10 mouse cellular contexts compared by ENCODE assay signal in the genomic region with DNA sequence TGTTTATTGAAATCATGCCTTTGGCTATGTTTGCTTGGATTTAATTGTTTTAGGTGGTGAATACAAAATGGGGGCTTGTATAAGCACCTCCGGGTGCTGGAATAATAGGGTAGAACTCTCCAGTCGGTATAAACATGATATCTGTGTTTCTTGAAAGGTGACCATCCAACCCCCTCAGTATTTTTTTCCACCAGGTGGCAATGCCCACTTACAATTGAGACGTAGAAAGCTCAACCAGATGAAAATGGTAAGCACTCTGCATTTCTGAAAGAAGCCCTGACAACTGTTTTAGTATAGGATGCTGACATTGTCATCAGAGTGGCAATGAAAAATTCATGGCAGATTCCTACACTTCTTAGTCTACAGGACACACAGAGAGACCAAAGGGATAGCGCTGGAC.
DNase-seq lines count a peak whose midpoint lies in the region; ATAC-seq and TF ChIP-seq lines count a peak whose summit lies in the region.
"Had no signal": no experiment of that assay in that cellular context is flagged by ENCODE, and none has a peak within 500 bp of the region (broad histone marks: within the 10 kb centered on the region; RNA-seq: fewer than 3 reads in every experiment).

No protein-coding gene starts in this region.

- no peaks in the 10 kb centered on the region for H3K4me1 ChIP-seq in stomach, postnatal 0 days (replicated peaks; ENCODE audit: control insufficient read depth, insufficient read depth)
- H3K4me1 ChIP-seq: embryonic facial prominence, embryonic 12.5 days; hindbrain, embryonic 10.5 days had no signal

- H3K27me3 ChIP-seq in stomach, postnatal 0 days (ENCODE audit: control insufficient read depth, insufficient read depth, low read length) = no peaks in the 10 kb centered on the region
- H3K27me3 ChIP-seq: embryonic facial prominence, embryonic 12.5 days had no signal

- peak; percentile 65 for TF ChIP-seq CTCF in stomach, postnatal 0 days (IDR thresholded peaks at IDR 0.05; ENCODE audit: low read depth)

- peak; percentile 33 for DNase-seq in embryo, embryonic 11 days
- no peak for DNase-seq in embryo, embryonic 9.5 days (ENCODE audit: extremely low spot score)
- peak; percentile 17 to 26 for DNase-seq in layer of hippocampus, postnatal 10 days (ENCODE audit: low spot score in 2 of 2)
- DNase-seq in layer of hippocampus, adult 8-10 months (ENCODE audit: low spot score in 2 of 2) = no peak
- peak; percentile 23 to 24 for DNase-seq in right cerebral cortex, postnatal 10 days (ENCODE audit: low spot score in 2 of 2)
- no peak for DNase-seq in right cerebral cortex, postnatal 14 days
- peak; percentile 24 for DNase-seq in stomach, postnatal 0 days (ENCODE audit: low spot score)
- no peak for DNase-seq in testis, postnatal 14 days (ENCODE audit: low spot score)

- no peaks in the 10 kb centered on the region for H3K9me3 ChIP-seq in stomach, postnatal 0 days (ENCODE audit: control insufficient read depth, low read length)
- H3K9me3 ChIP-seq: embryonic facial prominence, embryonic 12.5 days; hindbrain, embryonic 10.5 days had no signal

- H3K4me2 ChIP-seq in stomach, postnatal 0 days (replicated peaks; ENCODE audit: low read depth) = no peak overlapping the region
- H3K4me2 ChIP-seq: embryonic facial prominence, embryonic 12.5 days had no signal

- no peak overlapping the region for H3K4me3 ChIP-seq in stomach, postnatal 0 days (ENCODE audit: low read depth, low read length)
- H3K4me3 ChIP-seq: embryonic facial prominence, embryonic 12.5 days; hindbrain, embryonic 10.5 days had no signal

- H3K9ac ChIP-seq in stomach, postnatal 0 days (ENCODE audit: low read length) = no peak overlapping the region
- H3K9ac ChIP-seq: embryonic facial prominence, embryonic 12.5 days had no signal

- no peak for TF ChIP-seq EP300 in stomach, postnatal 0 days (optimal IDR thresholded peaks at IDR 0.05)

- ATAC-seq in stomach, postnatal 0 days (ENCODE audit: low FRiP score, low TSS enrichment) = no peak

- H3K36me3 ChIP-seq in stomach, postnatal 0 days (ENCODE audit: control insufficient read depth, insufficient read depth, low read length) = no peaks in the 10 kb centered on the region
- H3K36me3 ChIP-seq: embryonic facial prominence, embryonic 12.5 days; hindbrain, embryonic 10.5 days had no signal

- no peak overlapping the region for H3K27ac ChIP-seq in stomach, postnatal 0 days (replicated peaks)
- H3K27ac ChIP-seq: embryonic facial prominence, embryonic 12.5 days; hindbrain, embryonic 10.5 days had no signal

- WGBS in stomach, postnatal 0 days = 71% methylated on average over 4 of the region's 4 CpGs

Comparison
In these comparisons a context has a peak if more than half of its experiments do, and no peak if none do; other contexts are left out.
1. DNase-seq: peak in embryo, embryonic 11 days (single experiment), layer of hippocampus, postnatal 10 days (2 of 2), right cerebral cortex, postnatal 10 days (2 of 2) and stomach, postnatal 0 days (single experiment); none in embryo, embryonic 9.5 days (single experiment), layer of hippocampus, adult 8-10 months (0 of 2), right cerebral cortex, postnatal 14 days (single experiment) and testis, postnatal 14 days (single experiment).